Mouse (Mus musculus) bone marrow, adult 2 months (tissue): ENCODE measurements around the gene Tbce.

Source experiments
- CTCF ChIP-seq: fragments of 200-500 bp; IDR thresholded peaks from 2 replicates; pipeline ENCODE4 v1.5.1; 2011; ENCODE audit warnings: low read length, control low read depth; ENCODE audit not compliant: control insufficient read depth, insufficient read depth
- POLR2A ChIP-seq: fragments of 200-500 bp; IDR thresholded peaks from 2 replicates; pipeline ENCODE4 v1.6.1; 2011; ENCODE audit warnings: low read depth, mild to moderate bottlenecking, control low read depth, low read length, borderline replicate concordance; ENCODE audit not compliant: control insufficient read depth

DNA sequence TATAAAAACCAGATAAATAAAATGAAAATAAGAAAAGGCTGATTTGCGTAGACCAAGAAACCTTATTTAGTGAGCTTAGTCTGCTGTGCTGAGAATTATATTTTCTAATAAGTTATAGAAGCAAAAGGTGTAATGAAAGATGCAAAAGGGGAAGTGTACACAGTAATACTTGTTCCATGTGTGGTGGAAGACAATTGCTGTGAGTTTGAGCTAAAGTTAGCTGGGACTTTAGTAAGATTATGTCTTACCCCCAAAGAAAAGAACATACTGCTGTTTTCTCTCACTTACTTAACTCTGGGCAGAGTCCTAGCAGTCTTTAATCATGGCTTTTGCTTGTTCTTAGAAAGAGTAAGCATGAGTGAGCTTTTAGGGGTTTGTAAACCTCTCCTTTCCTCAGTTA lies 34.9 kb upstream of the Tbce start:
- TF ChIP-seq CTCF: no peak
- no peak for TF ChIP-seq POLR2A
